Mouse (Mus musculus) v-Abl transformed pro-B cells (cell line): ENCODE results near the gene Ptprn2.

ENCODE experiments used
- in situ Hi-C, 2 experiments: fragments of 400-800 bp; cut with MboI; formaldehyde crosslinking; loops; one replicate each; pipeline ENCODE4 v1.15.1; 2025; ENCODE audit not compliant: unreplicated experiment in 2 of 2

Ptprn2 gene

GRCm38 (mm10) chr12:117242181-117242580, 756.7 kb downstream of the Ptprn2 start:
- in situ Hi-C loops, result no loop called here

DNA sequence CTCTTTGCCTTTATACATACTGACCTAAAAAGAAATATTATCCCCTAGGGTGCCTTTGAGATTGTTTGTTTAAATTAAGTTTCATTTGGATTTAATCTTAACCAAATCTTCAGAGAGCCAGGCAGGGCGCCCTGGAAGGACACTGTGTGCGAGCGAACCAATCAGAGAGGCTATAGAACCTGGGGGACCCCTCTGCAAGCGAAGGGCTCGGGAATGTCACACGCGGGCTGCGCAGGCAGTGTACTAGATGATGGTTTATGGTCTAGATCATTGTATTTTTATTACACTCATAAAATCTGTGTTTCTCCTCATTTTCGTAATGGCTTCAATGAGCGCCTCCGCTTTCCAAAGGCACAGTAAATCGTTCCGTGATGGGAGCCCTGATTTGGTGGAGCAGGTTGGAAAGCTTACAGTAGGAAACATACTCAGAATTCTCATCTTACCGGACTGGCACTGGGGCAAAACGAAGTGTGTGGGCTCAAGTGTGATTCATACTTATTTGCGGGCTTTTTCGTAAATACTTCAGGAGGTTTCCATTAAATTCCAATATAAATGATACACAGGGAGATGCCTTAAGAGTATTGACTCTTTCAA, 760.5 kb downstream of the Ptprn2 start:
- in situ Hi-C loops, result no loop called here

DNA sequence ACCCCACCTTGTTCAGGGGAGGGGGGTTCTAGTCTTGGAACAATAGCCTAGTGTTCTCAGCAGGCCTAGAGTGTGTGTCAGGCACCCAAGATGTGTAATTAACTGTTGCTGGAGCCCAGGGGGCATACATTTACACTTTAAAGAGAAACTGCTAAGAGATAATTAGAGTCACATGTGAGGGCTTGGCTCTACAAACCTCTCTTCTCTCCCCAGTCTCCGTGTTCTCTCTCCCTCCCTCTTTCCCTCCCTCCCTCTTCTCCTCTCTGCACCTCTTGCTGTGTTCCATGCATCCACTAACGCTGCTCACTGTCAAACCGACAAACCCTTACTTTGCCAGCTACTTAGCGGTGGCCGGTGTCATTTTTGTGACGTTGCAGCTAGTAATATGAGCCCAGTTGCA, 764.9 kb downstream of the Ptprn2 start:
- in situ Hi-C loops, result no loop called here

DNA sequence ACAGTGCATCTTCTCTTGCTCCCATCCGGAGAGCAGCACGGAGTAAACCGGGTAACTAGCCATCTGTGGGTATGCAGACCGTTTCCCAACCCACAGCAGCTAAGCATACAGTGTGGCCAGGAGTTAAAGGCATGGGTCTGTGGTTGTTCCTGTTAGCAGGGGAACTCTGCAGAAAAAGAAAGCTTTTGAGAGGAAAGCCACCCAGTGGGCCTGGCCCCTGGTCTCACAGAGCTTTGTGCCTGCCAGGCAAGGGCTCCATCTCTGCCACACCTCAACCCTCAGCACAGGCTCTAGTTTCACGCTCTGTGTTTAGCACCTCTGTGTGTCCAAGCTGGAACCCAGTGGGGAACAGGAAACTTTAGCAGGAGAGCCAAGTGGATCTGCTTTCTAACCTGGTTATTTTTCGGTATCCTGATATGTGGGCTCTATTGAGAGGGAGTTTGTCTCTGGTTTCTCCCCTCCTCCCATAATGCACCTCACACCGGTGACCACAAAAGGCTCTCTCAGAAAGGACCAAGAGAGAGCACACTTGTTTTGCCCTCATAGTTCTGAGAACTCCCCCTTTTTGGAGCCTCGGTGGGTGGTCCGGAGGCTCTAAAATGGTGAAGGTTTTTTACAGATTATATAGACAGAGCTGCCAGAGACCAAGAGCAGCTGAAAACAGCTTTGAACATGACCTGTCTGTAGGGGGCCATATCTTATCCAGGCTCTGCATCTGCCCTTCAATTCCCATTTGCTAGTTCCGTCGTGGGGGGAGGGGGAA, 766.3 kb downstream of the Ptprn2 start:
- in situ Hi-C loops, result no loop called here

GRCm38 (mm10) chr12:117252426-117252779, 766.9 kb downstream of the Ptprn2 start:
- in situ Hi-C loops, result no loop called here

DNA sequence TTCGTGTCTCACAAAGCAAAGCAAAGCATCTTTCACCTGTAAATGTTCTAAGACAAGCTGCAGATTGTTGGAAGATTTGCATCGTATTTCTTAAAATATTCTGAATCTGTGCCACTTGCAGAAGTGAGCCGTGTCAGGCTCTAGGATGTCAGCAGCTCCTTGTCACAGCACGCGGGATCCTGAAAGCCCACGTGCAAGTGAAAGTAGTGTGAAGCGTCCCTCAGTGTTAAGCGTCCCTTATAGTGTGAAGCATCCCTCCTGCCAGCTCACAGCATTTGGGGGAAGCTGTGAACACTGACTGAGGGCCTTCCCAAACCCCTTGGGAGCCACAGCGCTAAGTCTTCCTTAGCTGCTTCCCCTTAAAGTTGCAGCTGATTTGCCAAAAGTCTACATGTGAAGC, 768.8 kb downstream of the Ptprn2 start:
- in situ Hi-C loops, result no loop called here

DNA sequence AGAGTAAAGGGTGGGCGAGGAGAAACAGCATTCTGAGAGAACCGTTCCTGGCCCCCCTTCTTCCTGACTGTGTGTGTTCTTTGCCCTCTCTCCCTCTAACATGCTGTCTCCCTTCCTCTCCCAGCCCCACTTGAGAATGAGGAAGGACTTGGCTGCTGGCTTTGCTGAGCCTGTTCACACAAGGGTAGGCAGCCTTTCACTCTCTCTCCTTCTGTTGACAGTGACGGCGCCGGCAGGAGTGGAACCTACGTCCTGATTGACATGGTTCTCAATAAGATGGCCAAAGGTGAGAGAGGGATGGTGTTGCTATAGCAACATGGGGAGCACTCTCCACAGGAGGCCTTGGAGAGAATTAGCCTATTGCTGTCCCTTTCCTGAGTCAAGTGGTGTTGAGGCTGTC, 769.8 kb downstream of the Ptprn2 start:
- in situ Hi-C loops, result no loop called here

GRCm38 (mm10) chr12:117255776-117256342, 770.3 kb downstream of the Ptprn2 start:
- in situ Hi-C loops, result no loop called here

- in situ Hi-C loops, result no loop called here
Observed at GRCm38 (mm10) chr12:117256849-117257204, 771.3 kb downstream of the Ptprn2 start.

- in situ Hi-C loops, result no loop called here
Observed at GRCm38 (mm10) chr12:117257205-117257920, 771.8 kb downstream of the Ptprn2 start.

DNA sequence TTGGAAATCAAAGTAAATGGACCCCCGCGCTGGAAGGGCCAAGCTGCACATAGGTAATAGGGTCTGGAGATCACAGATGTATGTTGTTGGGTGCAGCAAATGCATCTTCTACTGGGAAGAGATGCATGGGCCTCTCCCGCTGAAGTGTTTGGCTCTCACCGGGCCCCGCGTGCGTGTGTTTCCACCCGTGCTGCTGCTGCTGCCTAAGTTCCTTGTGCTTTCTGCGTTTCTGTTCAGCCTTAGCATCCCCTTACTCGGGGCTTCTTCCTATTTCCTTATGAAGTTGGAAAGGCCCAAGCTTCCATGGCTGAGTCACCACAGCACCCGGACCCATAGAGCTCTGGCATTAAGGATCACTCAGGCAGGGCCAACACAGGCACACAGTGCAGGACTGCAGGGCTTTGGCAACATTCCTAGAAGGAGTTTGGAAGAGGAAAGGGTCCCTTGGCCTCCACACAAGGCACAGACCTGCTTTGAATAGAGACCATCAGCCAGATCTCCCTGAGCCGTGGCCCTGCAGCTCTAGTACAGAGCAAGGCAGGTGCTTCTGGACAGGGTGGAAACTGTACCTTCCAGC, 772.5 kb downstream of the Ptprn2 start:
- in situ Hi-C loops, result no loop called here

DNA sequence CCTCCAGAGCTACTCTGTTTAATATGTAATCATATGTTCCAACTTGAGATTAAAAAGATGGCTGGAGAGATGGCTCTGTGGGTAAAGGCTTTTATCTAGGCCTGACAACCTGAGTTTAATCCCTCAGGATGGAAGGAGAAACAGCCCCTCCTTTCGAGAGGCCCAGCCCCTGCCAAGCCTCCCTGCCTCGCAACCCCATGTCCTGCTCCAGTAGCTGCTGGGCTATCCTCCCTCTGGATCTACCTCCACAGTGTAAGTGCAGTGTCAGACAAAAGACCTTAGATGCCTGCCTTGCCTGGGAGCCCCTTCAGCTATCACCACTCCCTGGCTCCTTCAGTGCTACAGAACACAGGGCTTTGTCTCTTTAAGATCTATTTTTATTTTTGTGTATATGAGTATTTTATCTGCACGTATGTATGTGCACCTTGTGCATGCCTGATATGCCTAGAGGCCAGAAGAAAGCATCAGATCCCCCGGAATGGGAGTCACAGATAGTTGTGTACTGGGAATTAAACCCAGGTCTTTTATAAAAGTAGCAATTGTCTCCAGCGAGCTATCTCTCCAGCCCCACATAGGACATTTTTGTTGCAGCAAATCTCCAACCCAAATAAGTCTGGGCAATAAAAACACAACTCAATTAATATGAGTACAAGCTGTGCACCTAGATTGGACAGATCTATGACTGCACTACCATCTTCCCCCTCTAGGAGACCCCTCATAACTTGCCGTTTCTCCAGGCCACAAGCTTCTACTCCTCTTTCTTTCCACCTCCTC, 775.1 kb downstream of the Ptprn2 start:
- in situ Hi-C loops, result no loop called here

DNA sequence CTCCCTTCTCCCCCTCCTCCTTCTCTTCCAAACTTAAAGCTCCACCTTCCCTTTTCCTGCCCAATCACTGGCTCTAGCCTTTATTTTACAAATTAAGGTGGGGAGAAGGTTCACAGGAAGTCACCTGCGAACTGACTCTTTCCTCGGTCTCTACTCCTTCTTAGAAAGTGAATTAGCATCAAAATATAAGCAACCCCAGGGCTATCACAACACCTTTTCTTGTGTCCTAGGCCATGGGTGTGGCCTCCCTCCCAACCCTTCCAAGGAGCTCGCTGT, 775.6 kb downstream of the Ptprn2 start:
- in situ Hi-C loops, result no loop called here

- in situ Hi-C loops, result no loop called here
Observed at GRCm38 (mm10) chr12:117262003-117262402, 776.5 kb downstream of the Ptprn2 start.

GRCm38 (mm10) chr12:117263081-117263480, 777.6 kb downstream of the Ptprn2 start:
- in situ Hi-C loops, result no loop called here

GRCm38 (mm10) chr12:117265211-117265610, 779.7 kb downstream of the Ptprn2 start:
- in situ Hi-C loops, result no loop called here

DNA sequence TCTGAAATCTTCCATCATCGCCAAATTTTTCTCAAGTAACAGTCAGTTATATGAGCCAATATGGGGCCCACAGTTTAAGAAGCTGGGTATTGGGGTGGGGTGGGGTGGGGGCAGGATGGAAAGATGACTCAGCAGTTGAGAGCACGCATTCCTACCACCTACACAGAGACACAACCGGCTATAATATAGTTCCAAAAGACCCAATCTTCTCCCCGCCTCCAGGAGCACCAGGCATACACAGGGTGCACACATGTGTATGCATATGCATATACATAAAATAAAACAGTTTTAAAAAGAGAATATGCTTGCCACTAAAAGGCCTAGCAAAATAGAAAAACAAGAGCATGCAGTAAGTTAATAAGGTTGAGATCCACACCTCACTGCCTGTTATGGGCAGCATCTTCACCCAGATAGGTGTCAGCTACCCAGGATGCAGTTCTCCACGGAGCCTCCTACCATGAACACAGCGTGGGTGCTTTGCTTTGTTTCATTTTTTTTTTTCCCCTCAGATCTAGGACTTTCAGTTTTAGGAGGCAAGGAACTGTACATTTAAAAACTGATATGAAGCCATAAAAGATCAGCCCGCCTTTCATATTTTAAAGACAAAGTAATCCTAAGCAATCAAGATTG, 783.1 kb downstream of the Ptprn2 start:
- in situ Hi-C loops, result no loop called here

- in situ Hi-C loops, result no loop called here
Observed at GRCm38 (mm10) chr12:117269310-117269709, 783.8 kb downstream of the Ptprn2 start.

DNA sequence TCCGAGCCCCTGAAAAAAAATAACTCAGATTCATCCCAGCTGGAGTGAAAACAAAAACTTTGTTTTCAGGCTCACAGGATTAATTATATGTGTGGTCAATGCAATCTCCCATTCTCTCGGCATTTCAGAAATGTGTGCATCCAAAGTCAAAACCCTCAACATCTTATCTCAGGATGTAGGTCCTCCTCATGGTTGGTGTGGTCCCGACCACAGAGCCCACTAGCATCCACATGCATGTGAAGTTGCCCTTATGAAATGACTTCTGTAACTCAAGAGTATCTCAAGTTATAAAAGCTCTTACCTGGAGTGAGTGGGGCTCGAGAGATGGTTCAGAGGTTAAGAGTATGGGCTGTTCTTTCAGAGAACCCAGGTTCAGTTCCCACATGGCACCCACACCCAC, 784.7 kb downstream of the Ptprn2 start:
- in situ Hi-C loops, result no loop called here

DNA sequence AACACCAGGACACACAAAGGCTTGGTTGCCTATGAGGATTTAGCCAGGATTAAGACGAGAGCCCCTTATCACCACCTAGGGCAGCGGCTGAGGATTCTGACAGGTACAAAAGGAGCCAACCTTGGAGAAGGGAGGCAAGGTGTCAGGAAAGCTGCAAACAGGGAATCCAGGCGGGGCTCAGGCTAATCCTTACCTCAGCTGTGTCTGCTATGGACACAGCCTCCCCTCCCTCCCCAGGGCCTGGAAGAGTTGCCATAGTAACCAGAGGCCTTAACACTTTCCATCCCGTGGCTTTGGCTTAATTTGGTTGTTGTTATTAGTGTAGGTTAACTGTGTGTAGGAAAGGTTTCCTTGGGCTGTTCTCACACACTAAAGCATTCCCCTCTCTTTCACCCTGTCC, 787.6 kb downstream of the Ptprn2 start:
- in situ Hi-C loops, result no loop called here
